Mouse (Mus musculus) limb, embryonic 14.5 days (tissue): ENCODE results near the gene Fbxo17. TPM values are rescaled to one million over a fixed set of nuclear protein-coding genes. Genes with fewer than 3 reads are reported as not detected.

Experiments
- ATAC-seq: fragments of 200-750 bp; cut with Nextera tagmentation; 2 replicates; pipeline ENCODE4 v1.8.0; 2017; ENCODE audit warnings: low read depth, moderate number of reproducible peaks, moderate TSS enrichment; ENCODE audit not compliant: low FRiP score
- DNase-seq: peaks from one replicate; pipeline ENCODE4 v3.0.0-alpha.2; 2015; ENCODE audit warnings: low spot score
- H3K27ac ChIP-seq: fragments of 300-500 bp; sonication (generic); replicated peaks from 2 replicates; pipeline ENCODE4 v1.5.1; 2014; ENCODE audit warnings: low read depth, mild to moderate bottlenecking, low read length, moderate library complexity, mixed read lengths
- H3K27me3 ChIP-seq: fragments of 300-500 bp; sonication (generic); 2 replicates; pipeline ENCODE4 v1.6.1; 2014; ENCODE audit warnings: low read length, mixed read lengths; ENCODE audit not compliant: control insufficient read depth, insufficient read depth
- H3K36me3 ChIP-seq: fragments of 300-500 bp; sonication (generic); 2 replicates; pipeline ENCODE4 v1.6.1; 2014; ENCODE audit warnings: mild to moderate bottlenecking, low read length, moderate library complexity, mixed read lengths; ENCODE audit not compliant: control insufficient read depth, insufficient read depth
- H3K4me1 ChIP-seq: fragments of 300-500 bp; sonication (generic); 2 replicates; pipeline ENCODE4 v1.6.1; 2014; ENCODE audit warnings: antibody characterized with exemption, low read length, mixed read lengths; ENCODE audit not compliant: control insufficient read depth, insufficient read depth
- H3K4me2 ChIP-seq: fragments of 300-500 bp; sonication (generic); replicated peaks from 2 replicates; pipeline ENCODE4 v1.6.1; 2014; ENCODE audit warnings: low read depth, mild to moderate bottlenecking, low read length, moderate library complexity; ENCODE audit not compliant: severe bottlenecking
- H3K4me3 ChIP-seq: fragments of 300-500 bp; sonication (generic); replicated peaks from 2 replicates; pipeline ENCODE4 v1.5.1; 2014; ENCODE audit warnings: low read length
- H3K9ac ChIP-seq: fragments of 300-500 bp; sonication (generic); 2 replicates; pipeline ENCODE4 v1.6.1; 2014; ENCODE audit warnings: mild to moderate bottlenecking, low read depth, low read length, moderate library complexity; ENCODE audit not compliant: severe bottlenecking
- H3K9me3 ChIP-seq: fragments of 300-500 bp; sonication (generic); 2 replicates; pipeline ENCODE4 v1.6.1; 2016; ENCODE audit warnings: low read length; ENCODE audit not compliant: control insufficient read depth
- POLR2A ChIP-seq: fragments of 200-500 bp; IDR thresholded peaks from 2 replicates; pipeline ENCODE4 v1.8.0; 2012; ENCODE audit warnings: inconsistent platforms, mild to moderate bottlenecking, moderate library complexity, borderline replicate concordance; ENCODE audit not compliant: insufficient read depth, insufficient read length; ENCODE audit errors: extremely low read depth
- WGBS: fragments of 180-500 bp; shearing (Covaris S2); extraction: QIAGEN DNeasy Blood & Tissue Kit; methylation state at CpG from one replicate; pipeline ENCODE4 v1.1.7; 2014; 5-methylcytosine and 5-hydroxymethylcytosine counted together
- polyA plus RNA-seq, 2 experiments: library from polyadenylated mRNA; depleted of rRNA in 1 of 2; stranded (reverse) in 1 of 2; unstranded in 1 of 2; fragments of >200 nt; fragmentation: Nextera tagmentation in 1 of 2; extraction: Ambion mirVana in 1 of 2; gene quantifications; 2 replicates each; pipeline versions ENCODE4 v1.2.1 to v1.2.3; 2012 to 2014

The Fbxo17 gene
- polyA plus RNA-seq, 2 experiments: 29.0 to 34.8 TPM

DNA sequence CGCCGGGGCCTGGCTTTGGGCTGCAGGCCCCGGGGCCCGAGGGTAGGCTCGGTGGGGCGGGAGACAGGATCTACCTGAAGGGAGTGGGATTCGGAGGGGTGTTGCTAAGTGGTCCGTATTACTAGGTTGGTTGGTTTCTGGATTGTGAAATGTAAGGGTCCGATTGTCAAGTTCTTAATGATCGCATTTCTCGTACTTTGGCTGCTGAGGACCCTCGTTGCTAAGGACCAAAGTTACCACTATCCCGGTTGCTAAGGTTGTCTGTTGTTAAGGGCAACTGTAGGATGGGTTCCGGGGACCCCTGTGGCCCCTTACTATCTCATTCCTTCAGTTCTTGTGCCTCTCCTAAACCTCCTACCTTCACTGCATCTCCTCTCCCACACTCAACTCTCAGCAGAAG, 50.3 kb downstream of the Fbxo17 start:
- no peak overlapping the region for H3K27ac ChIP-seq
- peak overlapping the region; percentile 72 for H3K4me3 ChIP-seq
- peak overlapping the region; percentile 72 for H3K9ac ChIP-seq
- DNase-seq (no peak), ATAC-seq (no peak; the same call in 1 of the 2 replicates)
- WGBS: 5% methylated on average over 14 of the region's 14 CpGs
- no peaks in the 10 kb centered on the region for H3K9me3 ChIP-seq
- no peaks in the 10 kb centered on the region for H3K27me3 ChIP-seq
- no peak for TF ChIP-seq POLR2A
- H3K4me1 ChIP-seq: peaks cover 14% of the 10 kb centered on the region
- H3K4me2 ChIP-seq: peak overlapping the region; percentile 61
- H3K36me3 ChIP-seq: peaks cover 11% of the 10 kb centered on the region; the same call in 1 of the 2 replicates

DNA sequence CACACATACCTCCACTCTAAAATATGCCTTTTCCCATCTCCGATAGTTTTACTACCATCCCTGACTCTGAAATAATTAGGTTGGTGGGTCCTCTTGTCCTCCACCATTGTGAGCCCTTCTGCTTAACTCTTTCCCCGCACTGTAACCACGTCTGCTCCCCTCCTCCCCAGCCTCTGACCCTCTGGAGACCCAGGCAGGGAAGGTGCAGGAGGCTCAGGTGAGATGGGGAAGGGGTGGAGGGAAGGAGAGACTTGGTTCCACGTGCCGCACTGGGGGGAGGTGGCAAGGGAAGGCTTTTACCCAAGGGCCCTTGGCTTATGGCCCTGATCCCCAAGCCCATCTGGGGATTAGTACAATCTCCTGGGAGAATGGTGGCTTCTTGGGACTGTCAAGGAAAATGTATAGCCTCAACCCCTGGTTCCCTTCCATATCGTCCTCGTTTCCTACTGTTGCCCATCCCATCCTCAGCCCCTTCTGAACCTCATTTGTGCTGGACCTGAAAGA, 50.9 kb downstream of the Fbxo17 start, which contains the start of gene Nfkbib:
Gene Nfkbib (minus strand): TSS at position 51 of the 504 bp plus-strand sequence.
- ATAC-seq (no peak), DNase-seq (no peak)
- Histone ChIP-seq H3K4me3 (peak within 1 kb of the TSS; percentile 72), H3K27ac (no peak within 1 kb of the TSS), H3K9ac (peak within 1 kb of the TSS; percentile 72), H3K4me1 (peaks cover 14% of the 10 kb centered on the region), H3K36me3 (peaks cover 11% of the 10 kb centered on the region; the same call in 1 of the 2 replicates), H3K4me2 (peak within 1 kb of the TSS; percentile 74), H3K27me3 (no peaks in the 10 kb centered on the region), H3K9me3 (no peaks in the 10 kb centered on the region)
- 55% methylated on average over 7 of the region's 7 CpGs for WGBS
- TF ChIP-seq POLR2A: no peak

DNA sequence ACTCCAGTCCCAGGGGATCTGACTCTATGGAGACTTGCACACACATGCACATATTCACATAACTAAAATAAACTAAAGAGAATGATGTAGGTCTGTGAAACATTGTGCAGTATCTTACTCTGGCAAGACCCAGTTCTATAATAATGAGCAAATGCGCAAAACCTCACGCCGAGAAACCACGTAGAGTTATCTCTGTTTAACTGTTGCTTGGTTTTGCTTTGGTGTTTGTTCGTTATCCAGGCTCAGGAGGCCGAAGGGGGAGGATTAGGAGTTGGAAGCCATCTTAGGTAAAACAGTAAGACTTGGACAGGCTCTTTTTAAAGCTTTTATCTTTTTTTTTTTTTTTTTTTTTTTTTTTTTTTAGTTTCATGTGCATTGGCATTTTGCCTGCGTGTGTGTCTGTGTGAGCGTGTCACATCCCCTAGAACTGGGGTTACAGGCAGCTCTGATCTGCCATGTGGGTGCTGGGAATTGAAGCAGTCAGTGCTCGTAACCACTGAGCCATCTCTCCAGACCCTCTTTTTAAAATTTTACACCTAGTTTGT, 52.9 kb downstream of the Fbxo17 start:
- ATAC-seq (no peak), DNase-seq (no peak)
- H3K36me3 ChIP-seq: peaks cover 20% of the 10 kb centered on the region
- H3K9me3 ChIP-seq: no peaks in the 10 kb centered on the region
- WGBS: 91% methylated on average over 9 of the region's 9 CpGs
- H3K4me2 ChIP-seq: no peak overlapping the region
- H3K27me3 ChIP-seq: no peaks in the 10 kb centered on the region
- H3K4me1 ChIP-seq: peaks cover 14% of the 10 kb centered on the region
- no peak overlapping the region for H3K9ac ChIP-seq
- no peak for TF ChIP-seq POLR2A
- H3K27ac ChIP-seq: no peak overlapping the region
- H3K4me3 ChIP-seq: no peak overlapping the region

DNA sequence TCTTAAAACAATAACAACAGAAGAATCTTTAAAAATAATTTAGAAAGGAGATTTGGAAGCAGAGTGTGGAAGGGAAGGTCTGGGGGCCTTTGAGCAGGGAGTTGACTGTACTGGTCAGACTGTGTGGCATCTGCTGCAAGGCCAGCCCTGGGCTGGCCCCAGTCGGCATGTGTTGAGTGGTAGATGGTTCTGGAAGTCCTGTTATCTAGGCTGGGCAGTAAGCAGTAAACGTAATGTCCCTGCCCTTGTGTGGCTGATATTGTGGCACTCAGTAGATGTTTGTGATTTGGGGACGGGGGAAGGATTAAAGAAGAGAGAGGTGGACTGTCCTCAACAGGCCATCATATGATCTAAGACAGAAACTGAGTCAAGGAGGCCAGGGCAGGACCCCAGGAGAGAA, 53.7 kb downstream of the Fbxo17 start:
- 83% methylated on average over 3 of the region's 3 CpGs for WGBS
- Histone ChIP-seq H3K27ac (no peak overlapping the region), H3K4me3 (no peak overlapping the region), H3K4me2 (no peak overlapping the region), H3K27me3 (no peaks in the 10 kb centered on the region), H3K36me3 (peaks cover 24% of the 10 kb centered on the region), H3K9me3 (no peaks in the 10 kb centered on the region), H3K4me1 (peaks cover 14% of the 10 kb centered on the region), H3K9ac (no peak overlapping the region)
- no peak for DNase-seq
- TF ChIP-seq POLR2A: no peak
- no peak for ATAC-seq

DNA sequence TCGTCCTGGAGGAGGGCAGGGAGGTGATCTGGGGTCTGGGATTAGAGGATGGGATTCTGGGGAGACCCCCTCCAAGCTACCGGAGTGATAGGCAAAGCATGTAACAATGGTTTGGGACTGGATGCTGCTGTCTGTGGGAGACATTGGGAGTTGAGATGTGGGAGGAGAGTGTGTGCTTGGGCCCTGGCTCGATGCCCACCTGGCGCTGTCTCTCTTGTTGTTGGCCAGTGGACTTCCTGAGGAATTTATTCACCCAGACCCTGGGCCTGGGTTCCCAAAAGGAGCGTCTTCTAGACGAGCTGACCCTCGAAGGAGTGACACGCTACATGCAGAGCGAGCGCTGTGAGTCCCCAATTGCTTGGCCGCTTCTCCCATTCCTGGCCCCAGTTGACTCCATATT, 55.3 kb downstream of the Fbxo17 start:
- DNase-seq: no peak

More for the DNA sequence above, 55.3 kb downstream of the Fbxo17 start:
- WGBS: 92% methylated on average over 11 of the region's 11 CpGs
- Histone ChIP-seq H3K36me3 (peaks cover 38% of the 10 kb centered on the region), H3K27me3 (no peaks in the 10 kb centered on the region), H3K4me2 (no peak overlapping the region), H3K9ac (no peak overlapping the region), H3K4me1 (peaks cover 10% of the 10 kb centered on the region), H3K27ac (no peak overlapping the region), H3K4me3 (no peak overlapping the region), H3K9me3 (no peaks in the 10 kb centered on the region)
- ATAC-seq: no peak
- TF ChIP-seq POLR2A: no peak
